Mouse (Mus musculus): ENCODE measurements around the gene Cdc6. TPM values are rescaled to one million over a fixed set of nuclear protein-coding genes. Genes with fewer than 3 reads are reported as not detected.

Gene Cdc6
- polyA plus RNA-seq, 1 experiment from 2014 or later: 67.8 TPM

GRCm38 (mm10) chr11:98963191-98964021 lies 55.8 kb downstream of the Cdc6 start:
- peak; percentile 48 for DNase-seq (ENCODE audit: low spot score)
- Histone ChIP-seq H3K36me3 (peaks cover 14% of the 10 kb centered on the region; the same call in 1 of the 2 replicates), H3K4me1 (peaks cover 98% of the 10 kb centered on the region), H3K4me3 (peak overlapping the region; percentile 74), H3K9me3 (replicated peaks) (no peaks in the 10 kb centered on the region), H3K27ac (replicated peaks) (peak overlapping the region; percentile 85), H3K27me3 (ENCODE audit: low read depth, poor library complexity, severe bottlenecking) (peaks cover 58% of the 10 kb centered on the region)
- 2% methylated on average over 32 of the region's 32 CpGs for WGBS

DNA sequence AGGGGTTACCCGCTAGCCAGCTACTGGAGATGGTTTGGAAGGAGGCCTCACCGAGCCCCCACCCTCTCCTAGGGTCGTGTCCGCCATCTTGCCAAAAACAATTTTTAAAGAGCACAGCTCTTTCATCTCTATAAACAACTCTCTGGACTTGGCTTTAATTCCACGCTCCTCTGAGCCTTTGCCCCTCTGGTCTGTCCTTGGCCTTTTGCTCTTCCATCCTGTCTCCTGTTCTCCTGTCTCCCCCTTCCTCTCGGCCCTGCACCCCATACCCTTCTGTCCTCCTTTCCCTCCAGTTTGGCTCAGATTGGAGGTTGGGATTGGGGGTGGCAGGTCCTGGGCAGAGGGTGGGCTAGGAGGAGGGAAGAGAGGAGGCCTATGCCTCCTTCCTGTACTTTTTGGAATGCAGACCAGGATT lies 56.6 kb downstream of the Cdc6 start:
- peaks cover 58% of the 10 kb centered on the region for H3K27me3 ChIP-seq (ENCODE audit: low read depth, poor library complexity, severe bottlenecking)
- peak overlapping the region; percentile 85 for H3K27ac ChIP-seq (replicated peaks)
- no peaks in the 10 kb centered on the region for H3K9me3 ChIP-seq (replicated peaks)
- WGBS: 17% methylated on average over 6 of the region's 6 CpGs
- H3K36me3 ChIP-seq: peaks cover 14% of the 10 kb centered on the region; the same call in 1 of the 2 replicates
- peak overlapping the region; percentile 74 for H3K4me3 ChIP-seq
- DNase-seq (ENCODE audit: low spot score): no peak
- peaks cover 100% of the 10 kb centered on the region for H3K4me1 ChIP-seq

- peak overlapping the region; percentile 74 for H3K4me3 ChIP-seq
- no peaks in the 10 kb centered on the region for H3K9me3 ChIP-seq (replicated peaks)
- 18% methylated on average over 15 of the region's 15 CpGs for WGBS
- peaks cover 62% of the 10 kb centered on the region for H3K27me3 ChIP-seq (ENCODE audit: low read depth, poor library complexity, severe bottlenecking)
- H3K4me1 ChIP-seq: peaks cover 100% of the 10 kb centered on the region
- peak overlapping the region; percentile 85 for H3K27ac ChIP-seq (replicated peaks)
- peaks cover 14% of the 10 kb centered on the region; the same call in 1 of the 2 replicates for H3K36me3 ChIP-seq
- peak; percentile 38 for DNase-seq (ENCODE audit: low spot score)
Measured at GRCm38 (mm10) chr11:98964616-98965415, 57.2 kb downstream of the Cdc6 start.

GRCm38 (mm10) chr11:98965416-98966077 lies 57.9 kb downstream of the Cdc6 start:
- 5% methylated on average over 11 of the region's 11 CpGs for WGBS
- H3K9me3 ChIP-seq (replicated peaks): no peaks in the 10 kb centered on the region
- peaks cover 68% of the 10 kb centered on the region for H3K27me3 ChIP-seq (ENCODE audit: low read depth, poor library complexity, severe bottlenecking)
- H3K36me3 ChIP-seq: peaks cover 20% of the 10 kb centered on the region
- H3K4me3 ChIP-seq: peak overlapping the region; percentile 74
- peaks cover 100% of the 10 kb centered on the region for H3K4me1 ChIP-seq
- DNase-seq (ENCODE audit: low spot score): no peak
- H3K27ac ChIP-seq (replicated peaks): peak overlapping the region; percentile 85

GRCm38 (mm10) chr11:98966499-98967141 lies 59.0 kb downstream of the Cdc6 start:
- Histone ChIP-seq H3K36me3 (peaks cover 31% of the 10 kb centered on the region), H3K9me3 (replicated peaks) (no peaks in the 10 kb centered on the region), H3K4me1 (peaks cover 99% of the 10 kb centered on the region), H3K27me3 (ENCODE audit: low read depth, poor library complexity, severe bottlenecking) (peaks cover 60% of the 10 kb centered on the region), H3K27ac (replicated peaks) (peak overlapping the region; percentile 85), H3K4me3 (peak overlapping the region; percentile 74; the same call in 1 of the 2 replicates)
- WGBS: 44% methylated on average over 9 of the region's 9 CpGs
- DNase-seq (ENCODE audit: low spot score): peak; percentile 65

DNA sequence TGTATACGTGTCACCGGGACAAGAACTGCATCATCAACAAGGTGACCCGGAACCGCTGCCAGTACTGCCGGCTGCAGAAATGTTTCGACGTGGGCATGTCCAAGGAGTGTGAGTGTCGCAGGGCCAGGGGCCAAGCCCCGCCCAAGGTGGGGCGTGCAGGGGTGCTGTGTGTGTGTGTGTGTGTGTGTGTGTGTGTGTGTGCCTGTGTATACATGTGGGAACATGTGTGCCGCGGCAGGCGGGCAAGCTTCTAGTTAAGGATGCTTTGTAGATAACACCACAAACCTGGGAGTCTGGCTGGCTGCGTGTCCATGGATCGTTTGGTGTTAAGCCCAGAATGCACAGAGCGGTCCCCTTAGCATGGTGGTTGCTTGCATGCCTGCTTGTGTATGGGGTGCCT lies 60.5 kb downstream of the Cdc6 start:
- peaks cover 88% of the 10 kb centered on the region for H3K4me1 ChIP-seq
- H3K9me3 ChIP-seq (replicated peaks): no peaks in the 10 kb centered on the region
- H3K27ac ChIP-seq (replicated peaks): peak overlapping the region; percentile 85
- H3K4me3 ChIP-seq: peak overlapping the region; percentile 46; the same call in 1 of the 2 replicates
- peaks cover 45% of the 10 kb centered on the region for H3K27me3 ChIP-seq (ENCODE audit: low read depth, poor library complexity, severe bottlenecking)
- 86% methylated on average over 16 of the region's 16 CpGs for WGBS
- H3K36me3 ChIP-seq: peaks cover 44% of the 10 kb centered on the region
- DNase-seq (ENCODE audit: low spot score): no peak

DNA sequence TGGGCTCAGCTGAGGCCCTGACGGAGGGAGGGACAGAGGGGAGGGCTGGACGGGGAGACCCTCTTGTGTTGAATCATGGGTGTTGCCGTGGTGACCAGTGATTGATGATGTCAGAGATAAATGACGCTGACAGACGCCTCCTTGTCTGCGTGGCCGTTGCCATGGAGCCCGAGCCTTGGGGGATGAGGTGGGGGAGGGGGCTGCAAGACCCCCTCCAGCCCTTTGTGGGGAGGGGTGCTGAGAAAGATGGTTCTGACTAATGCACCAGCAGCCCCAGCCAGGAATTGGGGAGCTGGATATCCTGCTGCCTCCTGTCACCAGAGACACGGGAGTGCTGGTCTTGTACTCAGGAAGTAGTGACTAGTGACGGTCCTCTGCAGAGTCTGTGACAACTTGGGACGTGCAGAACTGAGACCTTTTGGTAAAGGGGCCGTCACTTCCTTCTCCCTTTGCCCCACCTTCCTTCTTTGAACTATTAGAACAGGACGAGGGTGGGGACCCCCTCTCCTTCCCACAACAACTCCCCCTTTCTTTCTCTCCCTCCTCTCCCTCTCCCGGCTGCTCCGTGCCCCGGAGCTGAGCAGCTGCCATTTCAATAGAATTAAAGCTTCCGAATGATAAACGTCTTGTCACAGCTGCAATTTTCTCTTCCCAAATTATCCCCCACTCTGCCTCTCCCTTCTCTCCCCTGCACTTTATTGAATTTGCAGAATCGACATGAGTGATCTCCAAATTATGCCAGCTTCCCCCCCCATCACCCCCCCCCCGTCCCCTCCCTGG lies 61.3 kb downstream of the Cdc6 start:
- H3K27ac ChIP-seq (replicated peaks): peak overlapping the region; percentile 85
- WGBS: 7% methylated on average over 20 of the region's 20 CpGs
- peaks cover 80% of the 10 kb centered on the region for H3K4me1 ChIP-seq
- H3K9me3 ChIP-seq (replicated peaks): no peaks in the 10 kb centered on the region
- peak overlapping the region; percentile 46 for H3K4me3 ChIP-seq
- DNase-seq (ENCODE audit: low spot score): peak; percentile 85
- peaks cover 39% of the 10 kb centered on the region for H3K27me3 ChIP-seq (ENCODE audit: low read depth, poor library complexity, severe bottlenecking)
- peaks cover 52% of the 10 kb centered on the region for H3K36me3 ChIP-seq

- no peak for DNase-seq (ENCODE audit: low spot score)
- Histone ChIP-seq H3K4me1 (peaks cover 74% of the 10 kb centered on the region), H3K27ac (replicated peaks) (peak overlapping the region; percentile 85), H3K27me3 (ENCODE audit: low read depth, poor library complexity, severe bottlenecking) (peaks cover 37% of the 10 kb centered on the region), H3K36me3 (peaks cover 57% of the 10 kb centered on the region), H3K4me3 (peak overlapping the region; percentile 46), H3K9me3 (replicated peaks) (no peaks in the 10 kb centered on the region)
- 21% methylated on average over 15 of the region's 17 CpGs for WGBS
Measured at GRCm38 (mm10) chr11:98969496-98969927, 61.9 kb downstream of the Cdc6 start.

- H3K4me1 ChIP-seq: peaks cover 65% of the 10 kb centered on the region
- peak overlapping the region; percentile 46; the same call in 1 of the 2 replicates for H3K4me3 ChIP-seq
- peaks cover 28% of the 10 kb centered on the region for H3K27me3 ChIP-seq (ENCODE audit: low read depth, poor library complexity, severe bottlenecking)
- H3K27ac ChIP-seq (replicated peaks): peak overlapping the region; percentile 85
- H3K36me3 ChIP-seq: peaks cover 60% of the 10 kb centered on the region
- WGBS: 76% methylated on average over 29 of the region's 29 CpGs
- no peaks in the 10 kb centered on the region for H3K9me3 ChIP-seq (replicated peaks)
- no peak for DNase-seq (ENCODE audit: low spot score)
Measured at GRCm38 (mm10) chr11:98970191-98970925, 62.8 kb downstream of the Cdc6 start.

- DNase-seq (ENCODE audit: low spot score): no peak
- no peak overlapping the region for H3K4me3 ChIP-seq
Measured at GRCm38 (mm10) chr11:98971316-98972031, 63.9 kb downstream of the Cdc6 start.

More at GRCm38 (mm10) chr11:98971316-98972031, 63.9 kb downstream of the Cdc6 start:
- H3K27me3 ChIP-seq (ENCODE audit: low read depth, poor library complexity, severe bottlenecking): peaks cover 25% of the 10 kb centered on the region
- no peaks in the 10 kb centered on the region for H3K9me3 ChIP-seq (replicated peaks)
- H3K36me3 ChIP-seq: peaks cover 58% of the 10 kb centered on the region
- 92% methylated on average over 23 of the region's 23 CpGs for WGBS
- peaks cover 54% of the 10 kb centered on the region for H3K4me1 ChIP-seq
- H3K27ac ChIP-seq (replicated peaks): peak overlapping the region; percentile 23; the same call in 1 of the 2 replicates

Measured in midbrain, embryonic 10.5 days (tissue).